Mouse (Mus musculus): ENCODE measurements around the gene Kri1.

DNA sequence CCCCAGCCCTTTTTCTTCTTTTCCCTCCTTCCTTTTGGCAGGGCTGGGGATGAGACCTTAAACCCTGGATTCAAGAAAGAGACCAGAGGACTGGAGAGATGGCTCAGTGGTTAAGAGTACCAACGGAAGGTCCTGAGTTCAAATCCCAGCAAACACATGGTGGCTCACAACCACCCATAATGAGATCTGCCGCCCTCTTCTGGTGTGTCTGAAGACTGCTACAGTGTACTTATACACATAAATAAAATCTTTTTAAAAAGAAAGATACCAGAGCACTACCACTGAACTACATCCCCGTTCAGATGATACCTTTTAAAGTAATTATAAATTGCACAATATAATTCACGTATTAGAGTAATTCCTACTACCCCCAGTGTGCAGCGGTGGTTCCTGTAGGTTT is 54.9 kb downstream of the Kri1 start:
- TF ChIP-seq CTCF (IDR thresholded peaks at IDR 0.05; ENCODE audit: extremely low read depth, insufficient read length, insufficient replicate concordance, low read depth, low read length) = no peak
- TF ChIP-seq POLR2A (IDR thresholded peaks at IDR 0.05; ENCODE audit: low read depth, low read length) = no peak

Measured in small intestine, adult 2 months (tissue).